Comparison of ENCODE assay signal across 9 mouse cellular contexts in the genomic region with DNA sequence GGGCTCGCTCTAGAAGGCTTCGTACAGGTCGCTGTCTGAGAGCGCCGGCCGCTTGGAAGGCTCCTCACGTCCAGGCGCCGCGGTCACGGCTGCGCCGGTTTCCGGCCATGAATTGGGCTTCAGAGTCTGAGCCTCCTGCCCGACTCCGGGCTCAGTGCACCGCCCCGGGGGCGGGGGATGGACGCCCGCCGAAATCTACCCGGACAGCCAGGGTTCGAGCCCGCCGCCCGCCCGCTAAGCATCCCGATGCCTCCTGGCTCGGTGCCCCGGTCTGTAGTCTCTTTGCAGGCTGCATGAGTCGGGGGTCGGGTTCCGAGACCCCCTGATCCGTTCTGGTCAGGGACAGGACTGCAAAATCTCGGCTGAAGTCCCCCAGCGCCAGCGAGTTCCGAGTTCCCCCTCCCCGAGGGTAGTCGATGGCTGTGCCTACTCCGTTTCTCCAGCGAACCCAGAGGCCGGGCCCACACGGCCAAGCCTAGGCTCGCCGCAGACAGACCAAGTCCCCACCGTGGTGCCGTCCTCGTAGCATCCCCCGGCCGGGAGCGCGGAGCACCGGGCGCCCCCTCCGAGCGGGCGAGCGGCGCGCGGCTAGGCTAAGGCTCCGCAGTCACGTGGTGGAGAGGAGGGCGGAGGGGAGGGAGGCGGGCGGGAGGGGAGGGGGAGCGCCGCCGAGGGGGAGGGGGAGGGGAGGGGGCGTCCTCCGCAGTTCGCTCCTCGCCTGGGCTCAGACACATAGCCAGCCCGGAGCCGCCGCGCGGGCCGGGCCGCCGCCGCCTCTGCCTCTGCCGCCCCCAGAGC. TPM values are rescaled to one million over a fixed set of nuclear protein-coding genes. Genes with fewer than 3 reads are reported as not detected.
DNase-seq lines count a peak whose midpoint lies in the region; ATAC-seq and TF ChIP-seq lines count a peak whose summit lies in the region.
"Had no signal": no experiment of that assay in that cellular context is flagged by ENCODE, and none has a peak within 500 bp of the region (broad histone marks: within the 10 kb centered on the region; RNA-seq: fewer than 3 reads in every experiment).

No protein-coding gene starts in this region.

- peak overlapping the region; percentile 48 for H3K4me3 ChIP-seq in cerebellum, adult 2 months (replicated peaks; ENCODE audit: insufficient read depth, low read depth, low read length)
- H3K4me3 ChIP-seq in megakaryocyte, embryonic 14.5 days (replicated peaks), result peak overlapping the region; percentile 7
- H3K4me3 ChIP-seq in hindbrain, embryonic 15.5 days, result peak overlapping the region; percentile 73
- H3K4me3 ChIP-seq: myocyte had no signal

- H3K9ac ChIP-seq in hindbrain, embryonic 15.5 days, result peak overlapping the region; percentile 78

- no peak for TF ChIP-seq CTCF in cerebellum, adult 2 months (IDR thresholded peaks at IDR 0.05; ENCODE audit: borderline replicate concordance, insufficient read depth, low read depth, low read length)

- H3K4me1 ChIP-seq in cerebellum, adult 2 months (ENCODE audit: control insufficient read depth, insufficient read depth, low read length), result peaks cover 10% of the 10 kb centered on the region
- peaks cover 25% of the 10 kb centered on the region for H3K4me1 ChIP-seq in megakaryocyte, embryonic 14.5 days
- H3K4me1 ChIP-seq in hindbrain, embryonic 15.5 days (replicated peaks), result peaks cover 42% of the 10 kb centered on the region

- peak overlapping the region; percentile 86 for H3K4me2 ChIP-seq in hindbrain, embryonic 15.5 days

- no peak for TF ChIP-seq POLR2A in cerebellum, adult 2 months (IDR thresholded peaks at IDR 0.05; ENCODE audit: borderline replicate concordance, insufficient read depth, low read length)

- WGBS in cerebellum, adult 2 months, result under 1% methylated on average over 73 of the region's 85 CpGs
- WGBS in hindbrain, embryonic 15.5 days, result 2% methylated on average over 59 of the region's 85 CpGs

- H3K9me3 ChIP-seq in megakaryocyte, embryonic 14.5 days, result peaks cover 6% of the 10 kb centered on the region; the same call in 1 of the 2 replicates
- H3K9me3 ChIP-seq in hindbrain, embryonic 15.5 days, result no peaks in the 10 kb centered on the region

- H3K27me3 ChIP-seq in cerebellum, adult 2 months (ENCODE audit: control insufficient read depth, insufficient read depth, low read length), result peaks cover 12% of the 10 kb centered on the region; the same call in 1 of the 2 replicates
- peaks cover 88% of the 10 kb centered on the region for H3K27me3 ChIP-seq in megakaryocyte, embryonic 14.5 days (replicated peaks)
- H3K27me3 ChIP-seq in hindbrain, embryonic 15.5 days, result peaks cover 27% of the 10 kb centered on the region

- DNase-seq in cerebellum, adult 2 months, result peak; percentile 24 to 35
- peak; percentile 17 for DNase-seq in liver
- peak; percentile 42 for DNase-seq in retina, postnatal 7 days (ENCODE audit: low read depth, low spot score)
- no peak for DNase-seq in urinary bladder, adult 2 months (ENCODE audit: low spot score)

- H3K36me3 ChIP-seq in megakaryocyte, embryonic 14.5 days (replicated peaks; ENCODE audit: low read length), result no peaks in the 10 kb centered on the region
- H3K36me3 ChIP-seq in hindbrain, embryonic 15.5 days, result no peaks in the 10 kb centered on the region

- peak overlapping the region; percentile 11; the same call in 1 of the 2 replicates for H3K27ac ChIP-seq in cerebellum, adult 2 months (ENCODE audit: insufficient read depth, low read length)
- H3K27ac ChIP-seq in hindbrain, embryonic 15.5 days (replicated peaks), result peak overlapping the region; percentile 88

- no peak for ATAC-seq in cerebellum, adult (ENCODE audit: insufficient number of reproducible peaks, low FRiP score, low TSS enrichment)
- no peak for ATAC-seq in megakaryocyte, adult 5-6 weeks (ENCODE audit: poor library complexity, severe bottlenecking)
- ATAC-seq in hindbrain, embryonic 15.5 days (ENCODE audit: low FRiP score, low read depth), result peak; percentile 85

RNA-seq across cellular contexts. Expression of gene Grid1, which starts 0.6 kb away (rescaled TPM):
- polyA plus RNA-seq in cerebellum, adult 2 months (2012; rRNA removed), result 13.0 and 13.3 TPM in 2 replicates
- not detected in 2 replicates for polyA plus RNA-seq in megakaryocyte, embryonic 14.5 days (2012; ENCODE audit: insufficient read depth, low replicate concordance)
- not detected in 2 replicates for total RNA-seq in megakaryocyte, adult 5-6 weeks (2015)
- total RNA-seq in megakaryocyte, adult 5-6 weeks (2017), result not detected in 2 replicates
- polyA plus RNA-seq in hindbrain, embryonic 15.5 days (2015; fragmentation: Nextera tagmentation; extraction: Ambion mirVana), result 6.8 and 7.1 TPM in 2 replicates
- polyA plus RNA-seq in urinary bladder, adult 2 months (2012; rRNA removed), result 0.07 and 0.16 TPM in 2 replicates
- polyA plus RNA-seq: myocyte had no signal

Comparison
In these comparisons a context has a peak if more than half of its experiments do, and no peak if none do; other contexts are left out.
1. H3K4me3 ChIP-seq: peak in every context shown above with its lines; median percentile 73 in hindbrain, embryonic 15.5 days; 48 in cerebellum, adult 2 months; 7 in megakaryocyte, embryonic 14.5 days.